Mouse (Mus musculus): ENCODE data around the gene G2e3. TPM values are rescaled to one million over a fixed set of nuclear protein-coding genes. Genes with fewer than 3 reads are reported as not detected.

The G2e3 gene
- polyA plus RNA-seq (2015; fragmentation: Nextera tagmentation; extraction: Ambion mirVana), result 32.8 and 33.7 TPM in 2 replicates

DNA sequence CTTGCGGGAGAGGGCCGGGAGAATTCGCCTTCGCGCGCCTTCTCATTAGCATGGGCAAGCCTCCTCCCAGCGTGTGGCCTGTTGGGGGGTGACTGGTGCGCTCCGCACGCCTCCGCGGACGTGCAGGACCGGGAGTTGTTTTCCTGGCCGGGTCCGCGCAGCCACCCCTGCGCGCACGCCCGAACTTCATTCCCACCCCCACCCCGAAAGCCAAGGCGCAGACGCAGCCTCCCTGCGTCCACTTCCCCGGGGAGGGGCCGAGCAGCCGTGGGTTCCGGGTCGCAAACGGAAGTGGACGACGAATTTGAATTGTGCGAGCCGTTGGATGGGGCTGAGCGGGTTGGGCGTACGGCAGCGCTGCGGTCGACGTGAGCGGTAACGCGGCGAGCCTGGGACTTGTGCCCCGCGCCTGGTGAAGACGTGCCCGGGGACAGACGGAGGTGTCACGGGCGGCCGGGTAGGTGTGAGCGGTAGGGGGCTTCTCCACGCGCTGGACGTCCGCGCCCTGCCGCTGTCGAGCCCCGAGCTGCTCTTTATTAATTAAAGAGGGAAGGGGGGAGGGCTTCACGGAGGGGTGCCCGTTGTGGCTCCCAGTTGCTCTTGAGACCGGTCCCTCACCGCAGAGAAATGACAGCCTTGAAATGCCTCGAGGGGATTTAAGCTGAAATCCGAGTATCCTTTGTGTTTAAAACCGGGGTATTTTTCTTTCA lies at the start of gene G2e3:
Gene G2e3 (plus strand): TSS at position 74 of the 710 bp plus-strand sequence.
- Histone ChIP-seq H3K4me1 (peaks cover 14% of the 10 kb centered on the region), H3K4me3 (replicated peaks) (peak within 1 kb of the TSS; percentile 93), H3K9ac (peak within 1 kb of the TSS; percentile 92), H3K36me3 (peaks cover 15% of the 10 kb centered on the region), H3K4me2 (peak within 1 kb of the TSS; percentile 65), H3K27ac (peak within 1 kb of the TSS; percentile 97), H3K9me3 (replicated peaks) (no peaks in the 10 kb centered on the region), H3K27me3 (no peaks in the 10 kb centered on the region)
- WGBS, result under 1% methylated on average over 70 of the region's 70 CpGs
- peak; percentile 98 for ATAC-seq (replicated peaks; ENCODE audit: low FRiP score)

DNA sequence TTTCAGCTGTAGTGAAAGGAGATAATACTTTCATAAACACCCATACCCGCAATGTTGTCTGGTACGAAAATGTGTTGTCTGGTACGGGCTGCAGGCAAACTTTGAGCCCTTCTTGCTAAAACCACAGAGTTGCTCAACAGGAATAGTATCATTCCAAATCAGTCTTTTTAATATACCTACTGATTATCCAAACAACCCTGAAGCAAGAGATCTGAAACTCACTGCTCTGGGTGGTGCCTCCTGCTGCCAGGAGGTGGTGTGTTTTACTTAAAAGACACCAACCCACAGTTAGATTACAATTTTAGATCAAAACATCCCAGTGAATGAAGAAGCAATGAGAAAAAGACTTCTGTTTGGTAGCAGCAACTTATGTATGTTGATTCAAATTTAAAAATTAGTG lies 24.3 kb upstream of the G2e3 start:
- Histone ChIP-seq H3K9me3 (replicated peaks) (no peaks in the 10 kb centered on the region), H3K27me3 (no peaks in the 10 kb centered on the region), H3K9ac (no peak overlapping the region), H3K4me2 (no peak overlapping the region), H3K36me3 (no peaks in the 10 kb centered on the region), H3K27ac (no peak overlapping the region), H3K4me1 (no peaks in the 10 kb centered on the region), H3K4me3 (replicated peaks) (no peak overlapping the region)
- 92% methylated on average over 3 of the region's 3 CpGs for WGBS
- ATAC-seq (replicated peaks; ENCODE audit: low FRiP score), result no peak

DNA sequence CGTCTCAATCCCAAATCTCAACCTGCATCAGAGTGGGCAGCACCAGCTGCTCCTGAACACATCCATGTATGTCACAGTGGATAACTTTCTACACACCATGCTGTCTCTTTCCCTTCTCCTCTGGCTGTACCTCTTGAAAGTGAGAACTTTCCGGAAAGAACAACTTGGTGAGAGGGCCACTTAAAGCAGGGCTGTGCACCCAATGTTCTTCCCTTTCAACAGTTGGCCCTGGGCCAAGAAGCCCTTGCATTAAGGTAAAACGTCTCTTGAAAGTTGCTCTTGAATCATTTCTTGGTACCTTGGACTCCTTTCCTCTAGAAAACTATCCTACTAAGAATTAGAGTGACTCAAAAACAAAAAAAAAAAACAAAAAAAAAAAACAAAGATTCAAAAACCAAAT lies 21.0 kb upstream of the G2e3 start:
- Histone ChIP-seq H3K27me3 (no peaks in the 10 kb centered on the region), H3K36me3 (no peaks in the 10 kb centered on the region), H3K4me3 (replicated peaks) (no peak overlapping the region), H3K4me1 (no peaks in the 10 kb centered on the region), H3K4me2 (no peak overlapping the region), H3K9ac (no peak overlapping the region), H3K27ac (no peak overlapping the region), H3K9me3 (replicated peaks) (no peaks in the 10 kb centered on the region)
- ATAC-seq (replicated peaks; ENCODE audit: low FRiP score), result no peak
- WGBS, result 88% methylated on average over 3 of the region's 3 CpGs

DNA sequence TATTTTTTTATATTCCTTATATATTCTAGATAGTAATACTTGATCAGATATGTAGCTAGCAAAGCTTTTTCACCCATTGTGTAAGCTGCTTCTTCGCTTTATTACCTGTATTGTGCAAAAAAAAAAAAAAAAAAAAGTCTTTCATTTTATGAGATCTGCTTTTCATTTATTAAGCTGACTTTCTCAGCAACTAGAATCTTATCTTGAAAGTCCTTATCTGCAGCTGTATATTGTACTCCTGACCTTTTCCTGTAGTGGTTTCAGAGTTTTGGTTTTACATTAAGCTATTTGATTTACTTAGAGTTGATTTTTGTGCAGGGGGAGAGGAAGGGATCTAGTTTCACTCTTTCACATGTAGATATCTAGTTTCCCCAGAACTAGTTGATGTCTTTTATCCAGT lies 10.8 kb upstream of the G2e3 start:
- Histone ChIP-seq H3K36me3 (no peaks in the 10 kb centered on the region), H3K27me3 (no peaks in the 10 kb centered on the region), H3K4me2 (no peak overlapping the region), H3K9ac (no peak overlapping the region), H3K9me3 (replicated peaks) (no peaks in the 10 kb centered on the region), H3K27ac (no peak overlapping the region), H3K4me3 (replicated peaks) (no peak overlapping the region), H3K4me1 (no peaks in the 10 kb centered on the region)
- WGBS, result 93% methylated on average over 1 of the region's 1 CpGs
- no peak for ATAC-seq (replicated peaks; ENCODE audit: low FRiP score)

DNA sequence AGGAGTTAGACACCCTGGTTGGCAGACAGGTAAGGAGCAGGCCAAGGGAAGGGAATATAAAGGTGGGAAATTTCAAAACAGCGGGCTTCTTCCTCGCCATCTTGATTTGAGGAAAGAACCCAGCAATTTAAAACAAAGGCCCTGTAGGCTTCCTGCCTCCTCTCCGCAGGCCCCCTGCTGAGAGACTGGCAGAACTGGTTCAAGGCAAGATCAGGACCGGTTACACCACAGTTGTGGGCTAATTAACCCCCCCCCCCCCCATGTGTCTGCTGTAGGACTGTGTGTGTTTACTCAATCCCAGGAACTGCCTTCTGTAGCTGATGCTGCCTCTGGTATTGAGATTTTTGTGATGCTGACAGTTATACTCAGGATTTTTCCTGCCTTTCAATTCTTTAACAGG lies 1.7 kb upstream of the G2e3 start:
- Histone ChIP-seq H3K27me3 (no peaks in the 10 kb centered on the region), H3K4me1 (peaks cover 14% of the 10 kb centered on the region), H3K27ac (no peak overlapping the region), H3K4me2 (no peak overlapping the region), H3K9ac (no peak overlapping the region), H3K36me3 (no peaks in the 10 kb centered on the region), H3K9me3 (replicated peaks) (no peaks in the 10 kb centered on the region), H3K4me3 (replicated peaks) (no peak overlapping the region)
- no peak for ATAC-seq (replicated peaks; ENCODE audit: low FRiP score)
- WGBS, result 60% methylated on average over 4 of the region's 4 CpGs

DNA sequence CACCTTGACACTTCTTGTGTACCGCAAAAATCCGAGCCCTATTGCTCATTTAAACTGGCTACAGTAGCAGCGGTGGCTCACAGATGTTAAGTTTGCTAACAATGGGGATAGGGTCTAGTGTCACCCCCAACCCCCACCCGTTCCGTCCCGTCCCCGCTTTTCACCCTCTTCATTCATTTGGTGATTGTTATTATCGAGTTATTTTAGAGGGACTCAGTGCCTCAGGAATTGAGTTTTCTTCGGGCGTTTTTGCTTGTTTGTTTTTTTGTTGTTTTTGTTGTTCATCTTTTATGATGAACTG lies 787 bp downstream of the G2e3 start:
- peaks cover 14% of the 10 kb centered on the region for H3K4me1 ChIP-seq
- H3K36me3 ChIP-seq, result peaks cover 20% of the 10 kb centered on the region
- WGBS, result under 1% methylated on average over 10 of the region's 10 CpGs
- ATAC-seq (replicated peaks; ENCODE audit: low FRiP score), result peak; percentile 22; the same call in 1 of the 2 replicates
- H3K9ac ChIP-seq, result peak overlapping the region; percentile 92
- no peaks in the 10 kb centered on the region for H3K9me3 ChIP-seq (replicated peaks)
- H3K27me3 ChIP-seq, result no peaks in the 10 kb centered on the region
- H3K4me3 ChIP-seq (replicated peaks), result peak overlapping the region; percentile 93
- peak overlapping the region; percentile 65 for H3K4me2 ChIP-seq
- H3K27ac ChIP-seq, result peak overlapping the region; percentile 97

DNA sequence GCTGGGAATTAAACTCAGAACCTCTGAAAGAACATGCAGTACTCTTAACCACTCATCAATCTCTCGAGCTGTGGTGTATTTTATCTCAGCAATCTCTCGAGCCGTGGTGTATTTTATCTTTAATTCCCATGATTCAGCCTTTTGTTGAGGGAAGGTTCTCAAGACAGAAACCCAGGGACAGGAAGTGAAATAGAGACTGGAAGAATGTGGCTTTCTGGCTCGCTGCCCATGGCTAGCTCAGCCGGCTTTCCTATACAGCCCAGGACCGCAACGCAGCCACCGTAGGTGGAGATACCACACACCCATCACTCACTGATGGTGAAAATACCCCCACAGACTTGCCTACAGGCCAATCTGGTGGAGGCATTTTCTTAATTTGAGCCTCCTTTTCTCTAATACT lies 7.4 kb downstream of the G2e3 start:
- H3K4me1 ChIP-seq, result peaks cover 6% of the 10 kb centered on the region
- H3K27me3 ChIP-seq, result no peaks in the 10 kb centered on the region
- WGBS, result 60% methylated on average over 8 of the region's 8 CpGs
- no peak for ATAC-seq (replicated peaks; ENCODE audit: low FRiP score)
- no peak overlapping the region for H3K9ac ChIP-seq
- no peak overlapping the region for H3K27ac ChIP-seq
- H3K4me2 ChIP-seq, result no peak overlapping the region
- peaks cover 76% of the 10 kb centered on the region for H3K36me3 ChIP-seq
- no peaks in the 10 kb centered on the region for H3K9me3 ChIP-seq (replicated peaks)
- no peak overlapping the region for H3K4me3 ChIP-seq (replicated peaks)

DNA sequence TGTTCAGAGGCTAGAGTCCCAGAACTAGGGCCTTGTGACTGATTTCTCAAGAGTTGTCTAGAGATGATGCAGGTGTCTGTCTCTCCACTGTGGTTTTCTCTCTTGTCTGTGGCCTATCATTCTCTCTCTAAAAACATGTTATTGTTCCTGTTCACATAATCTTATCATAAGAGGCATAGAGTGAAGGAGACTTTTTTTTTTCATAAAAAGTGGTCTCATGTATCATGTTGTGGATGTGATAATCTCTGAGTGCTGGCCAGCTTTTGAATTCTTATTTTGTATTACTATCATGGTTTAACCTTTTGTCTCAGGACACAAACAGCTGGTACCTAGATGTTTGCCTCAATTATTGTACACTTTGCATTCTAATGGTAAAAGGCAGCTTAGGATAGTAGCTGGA lies 13.4 kb downstream of the G2e3 start:
- peaks cover 81% of the 10 kb centered on the region for H3K36me3 ChIP-seq

DNA sequence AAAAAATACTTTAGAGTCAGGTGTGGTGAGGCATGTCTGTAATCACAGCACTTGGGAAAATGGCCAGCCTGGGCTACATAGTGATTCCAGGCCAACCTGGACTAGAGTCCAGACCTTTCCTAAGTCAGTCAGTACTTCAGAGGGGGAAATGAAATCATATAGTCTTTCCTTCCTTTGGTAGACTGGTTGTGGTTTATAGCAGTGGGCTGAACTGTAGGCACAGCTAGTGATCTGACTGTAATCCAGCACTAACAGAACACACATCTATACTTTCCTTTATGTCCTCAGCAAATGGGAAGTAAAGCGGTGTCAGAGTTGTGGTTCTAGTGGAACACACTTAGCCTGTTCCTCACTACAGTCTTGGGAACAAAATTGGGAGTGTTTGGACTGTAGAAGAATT lies 15.0 kb downstream of the G2e3 start:
- no peak for ATAC-seq (replicated peaks; ENCODE audit: low FRiP score)
- H3K36me3 ChIP-seq, result peaks cover 82% of the 10 kb centered on the region
- H3K9ac ChIP-seq, result no peak overlapping the region
- WGBS, result 96% methylated on average over 1 of the region's 1 CpGs
- no peaks in the 10 kb centered on the region for H3K4me1 ChIP-seq
- H3K4me3 ChIP-seq (replicated peaks), result no peak overlapping the region
- H3K27ac ChIP-seq, result no peak overlapping the region
- H3K4me2 ChIP-seq, result no peak overlapping the region
- no peaks in the 10 kb centered on the region for H3K27me3 ChIP-seq
- no peaks in the 10 kb centered on the region for H3K9me3 ChIP-seq (replicated peaks)

More for the DNA sequence above, 13.4 kb downstream of the G2e3 start:
- H3K4me3 ChIP-seq (replicated peaks), result no peak overlapping the region
- H3K27ac ChIP-seq, result no peak overlapping the region
- H3K4me1 ChIP-seq, result no peaks in the 10 kb centered on the region
- H3K4me2 ChIP-seq, result no peak overlapping the region
- H3K9me3 ChIP-seq (replicated peaks), result no peaks in the 10 kb centered on the region
- no peak overlapping the region for H3K9ac ChIP-seq
- ATAC-seq (replicated peaks; ENCODE audit: low FRiP score), result no peak
- H3K27me3 ChIP-seq, result no peaks in the 10 kb centered on the region

DNA sequence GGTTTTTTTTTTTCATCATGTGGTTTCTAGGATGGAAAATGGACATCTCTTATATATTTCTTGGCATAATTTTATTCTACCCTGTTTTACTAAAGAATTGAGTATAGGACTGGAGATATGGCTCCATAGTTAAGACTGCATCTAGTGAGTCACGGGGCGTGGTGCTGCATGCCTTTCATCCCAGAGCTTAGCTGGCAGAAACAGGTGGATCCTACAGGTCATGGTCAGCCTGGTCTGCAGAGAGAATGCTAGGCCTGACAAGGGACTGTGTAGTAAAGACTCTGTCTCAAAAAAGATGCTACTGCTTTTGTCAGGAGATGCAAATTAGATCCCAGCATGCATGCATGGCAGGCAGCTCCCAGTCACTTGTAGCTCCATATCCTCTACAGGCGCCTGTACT lies 20.6 kb downstream of the G2e3 start:
- Histone ChIP-seq H3K9me3 (replicated peaks) (no peaks in the 10 kb centered on the region), H3K27ac (no peak overlapping the region), H3K9ac (no peak overlapping the region), H3K4me3 (replicated peaks) (no peak overlapping the region), H3K27me3 (no peaks in the 10 kb centered on the region), H3K4me1 (no peaks in the 10 kb centered on the region), H3K36me3 (peaks cover 72% of the 10 kb centered on the region), H3K4me2 (no peak overlapping the region)
- WGBS, result 99% methylated on average over 3 of the region's 3 CpGs
- no peak for ATAC-seq (replicated peaks; ENCODE audit: low FRiP score)

DNA sequence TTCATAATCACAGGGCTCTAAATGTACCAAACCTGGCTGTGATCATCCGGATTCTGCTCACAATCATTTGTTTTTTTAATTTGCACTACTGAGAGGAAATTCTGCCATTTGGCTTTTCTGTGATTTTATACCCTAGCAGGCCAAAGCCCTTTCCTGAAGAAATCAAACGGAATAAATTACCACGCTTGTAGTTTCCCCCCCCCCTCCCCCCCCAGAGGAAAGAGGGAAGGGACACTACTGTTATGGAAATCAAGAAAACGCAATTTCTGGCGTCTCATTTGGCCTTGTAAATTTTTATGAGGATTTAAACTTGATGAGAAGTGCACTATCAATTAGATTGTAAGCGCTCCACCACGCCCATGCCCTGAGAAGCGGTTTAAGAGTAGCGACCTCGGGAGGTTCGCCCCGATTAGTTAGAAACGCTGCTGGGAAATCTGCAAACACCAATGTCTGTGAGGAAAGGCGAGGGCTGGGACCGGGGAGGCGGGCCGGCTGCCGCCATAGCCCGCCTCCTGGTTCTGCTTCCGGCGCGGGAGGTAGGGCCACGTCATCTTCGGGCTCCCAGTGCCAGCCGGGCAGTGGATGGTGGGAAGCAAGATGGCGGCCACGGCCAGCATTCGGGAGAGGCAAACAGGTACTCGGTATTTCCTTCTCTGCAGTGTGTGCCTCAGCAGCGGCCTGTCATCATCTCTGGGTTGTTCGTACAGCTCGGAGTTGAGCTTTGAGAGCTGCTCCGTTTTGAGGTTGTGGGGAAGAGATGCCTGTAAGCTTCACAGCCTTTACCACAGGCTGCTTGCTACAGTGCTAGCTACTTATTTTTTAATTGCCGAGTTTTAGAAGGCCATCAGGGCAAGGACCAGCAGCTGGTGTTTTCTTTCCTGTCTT lies 29.4 kb downstream of the G2e3 start, which contains the start of gene Scfd1:
Gene Scfd1 (plus strand): TSS at position 508 of the 885 bp plus-strand sequence.
- H3K36me3 ChIP-seq, result peaks cover 34% of the 10 kb centered on the region
- ATAC-seq (replicated peaks; ENCODE audit: low FRiP score), result peak; percentile 100
- peak within 1 kb of the TSS; percentile 86 for H3K4me3 ChIP-seq (replicated peaks)
- peak within 1 kb of the TSS; percentile 63 for H3K4me2 ChIP-seq
- whole genome bisulfite sequencing, result under 1% methylated on average over 34 of the region's 34 CpGs
- H3K9ac ChIP-seq, result peak within 1 kb of the TSS; percentile 89
- H3K27ac ChIP-seq, result peak within 1 kb of the TSS; percentile 86
- 0 out of 2 replicates have a peak, but pooled peaks cover 5% of the 10 kb centered on the region for H3K4me1 ChIP-seq
- H3K9me3 ChIP-seq (replicated peaks), result no peaks in the 10 kb centered on the region
- no peaks in the 10 kb centered on the region for H3K27me3 ChIP-seq

DNA sequence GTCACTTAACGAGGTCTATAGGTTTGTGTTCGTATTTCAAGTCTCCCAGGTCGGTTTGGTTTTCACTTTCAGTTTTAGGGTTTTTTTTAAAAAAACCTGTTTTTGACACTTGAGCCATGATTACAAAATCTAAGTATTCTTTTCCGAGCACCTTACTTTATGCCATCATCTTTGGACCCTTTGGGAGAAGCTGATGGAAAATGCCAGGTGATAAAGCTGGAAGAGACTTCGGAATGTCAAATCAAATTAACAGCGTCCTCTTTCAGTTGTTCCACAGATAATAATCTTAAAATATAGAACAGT lies 30.0 kb downstream of the G2e3 start:
- no peaks in the 10 kb centered on the region for H3K27me3 ChIP-seq
- H3K4me2 ChIP-seq, result peak overlapping the region; percentile 63
- peak overlapping the region; percentile 86; the same call in 1 of the 2 replicates for H3K27ac ChIP-seq
- peak overlapping the region; percentile 86 for H3K4me3 ChIP-seq (replicated peaks)
- WGBS, result 15% methylated on average over 6 of the region's 6 CpGs
- peaks cover 35% of the 10 kb centered on the region for H3K36me3 ChIP-seq
- no peaks in the 10 kb centered on the region for H3K9me3 ChIP-seq (replicated peaks)
- no peak for ATAC-seq (replicated peaks; ENCODE audit: low FRiP score)
- H3K4me1 ChIP-seq, result 0 out of 2 replicates have a peak, but pooled peaks cover 5% of the 10 kb centered on the region
- H3K9ac ChIP-seq, result peak overlapping the region; percentile 89

All from kidney, embryonic 15.5 days (tissue).